Mouse (Mus musculus) CH12.LX (cell line): Measurements from ENCODE around the gene Tmem266. TPM values are rescaled to one million over a fixed set of nuclear protein-coding genes. Genes with fewer than 3 reads are reported as not detected.
A peak's percentile ranks its signal among the peaks of the same experiment; 100 is the strongest.

Experiments used
- DNase-seq: peaks from one replicate; pipeline ENCODE4 v3.0.0-alpha.2; 2013; ENCODE audit errors: extremely low read depth
- H3K27ac ChIP-seq: 2 replicates; pipeline ENCODE4 v1.5.1; 2012; ENCODE audit warnings: low read depth, mild to moderate bottlenecking, control low read depth, moderate library complexity; ENCODE audit not compliant: insufficient read depth
- H3K27me3 ChIP-seq: replicated peaks from 2 replicates; pipeline ENCODE3; 2012; ENCODE audit warnings: inconsistent platforms
- H3K36me3 ChIP-seq, 2 experiments: replicated peaks in 1 of 2; 2 replicates each; pipeline versions ENCODE3 to v1.6.1; 2012; ENCODE audit warnings: inconsistent platforms in 1 of 2, low read length in 1 of 2, mild to moderate bottlenecking in 1 of 2, mixed read lengths in 1 of 2, moderate library complexity in 1 of 2; ENCODE audit not compliant: control insufficient read depth in 1 of 2, insufficient read depth in 1 of 2
- H3K4me1 ChIP-seq, 2 experiments: 2 replicates each; pipeline ENCODE4 v1.6.1; 2012; ENCODE audit warnings: inconsistent platforms in 1 of 2, moderate library complexity in 1 of 2; ENCODE audit not compliant: insufficient read depth in 2 of 2, control insufficient read depth in 1 of 2
- H3K4me2 ChIP-seq: 2 replicates; pipeline ENCODE4 v1.6.1; 2012; ENCODE audit warnings: low read depth, mild to moderate bottlenecking, control low read depth; ENCODE audit not compliant: poor library complexity, insufficient read depth, severe bottlenecking
- H3K4me3 ChIP-seq, 3 experiments: fragments of 150-350 bp in 1 of 3; sonication (generic) in 1 of 3; replicated peaks in 1 of 3; 2 replicates each; pipeline versions ENCODE3 to v1.5.1; 2011 to 2012; ENCODE audit warnings: low read depth in 2 of 3, low read length in 2 of 3, mild to moderate bottlenecking in 2 of 3, moderate library complexity in 2 of 3, control low read depth in 1 of 3, improper control_type of control experiment in 1 of 3, inconsistent platforms in 1 of 3, mixed read lengths in 1 of 3; ENCODE audit not compliant: poor library complexity in 1 of 3
- H3K79me2 ChIP-seq: replicated peaks from 2 replicates; pipeline ENCODE4 v1.6.1; 2012; ENCODE audit warnings: mild to moderate bottlenecking, moderate library complexity; ENCODE audit not compliant: control insufficient read depth, poor library complexity, insufficient read depth, severe bottlenecking; ENCODE audit errors: extremely low read depth
- H3K9ac ChIP-seq: 2 replicates; pipeline ENCODE4 v1.6.1; 2012; ENCODE audit warnings: low read depth, mild to moderate bottlenecking, control low read depth, moderate library complexity; ENCODE audit not compliant: insufficient read depth
- H3K9me3 ChIP-seq: replicated peaks from 2 replicates; pipeline ENCODE3; 2012; ENCODE audit warnings: low read length, inconsistent platforms, mixed read lengths
- BHLHE40 ChIP-seq: IDR thresholded peaks from 2 replicates; pipeline ENCODE4 v1.6.1; 2011; ENCODE audit warnings: mild to moderate bottlenecking, low read depth, low read length, improper control_type of control experiment
- ELF1 ChIP-seq: IDR thresholded peaks from 2 replicates; pipeline ENCODE4 v1.6.1; 2014; ENCODE audit warnings: low read depth, mild to moderate bottlenecking, inconsistent platforms, low read length, improper control_type of control experiment
- GABPA ChIP-seq: IDR thresholded peaks from 2 replicates; pipeline ENCODE4 v1.6.1; 2012; ENCODE audit warnings: low read depth, low read length, improper control_type of control experiment, inconsistent platforms; ENCODE audit not compliant: insufficient replicate concordance
- IRF4 ChIP-seq: IDR thresholded peaks from 2 replicates; pipeline ENCODE4 v1.6.1; 2014; ENCODE audit warnings: low read depth, mild to moderate bottlenecking, inconsistent platforms, low read length, improper control_type of control experiment
- JUND ChIP-seq: conservative IDR thresholded peaks from 2 replicates; pipeline ENCODE4 v1.6.1; 2011; ENCODE audit warnings: low read depth, low read length, improper control_type of control experiment
- KAT2A ChIP-seq: IDR thresholded peaks from 2 replicates; pipeline ENCODE4 v1.6.1; 2012; ENCODE audit warnings: low read length, improper control_type of control experiment, inconsistent platforms; ENCODE audit not compliant: insufficient replicate concordance
- MAFK ChIP-seq: IDR thresholded peaks from 2 replicates; pipeline ENCODE4 v1.6.1; 2011; ENCODE audit warnings: low read length, improper control_type of control experiment; ENCODE audit not compliant: insufficient replicate concordance
- MAX ChIP-seq: IDR thresholded peaks from 2 replicates; pipeline ENCODE4 v1.6.1; 2011; ENCODE audit warnings: low read length, improper control_type of control experiment
- MEF2A ChIP-seq: IDR thresholded peaks from 2 replicates; pipeline ENCODE4 v1.6.1; 2014; ENCODE audit warnings: low read depth, mild to moderate bottlenecking, inconsistent platforms, low read length, improper control_type of control experiment, borderline replicate concordance
- MXI1 ChIP-seq: IDR thresholded peaks from 2 replicates; pipeline ENCODE4 v1.6.1; 2011; ENCODE audit warnings: mild to moderate bottlenecking, low read depth, low read length, improper control_type of control experiment
- NRF1 ChIP-seq: IDR thresholded peaks from 2 replicates; pipeline ENCODE4 v1.6.1; 2014; ENCODE audit warnings: low read depth, mild to moderate bottlenecking, inconsistent platforms, low read length, improper control_type of control experiment, moderate library complexity
- POLR2A ChIP-seq: IDR thresholded peaks from 2 replicates; pipeline ENCODE4 v1.6.1; 2011; ENCODE audit warnings: low read depth, mild to moderate bottlenecking, improper control_type of control experiment, low read length
- RAD21 ChIP-seq: IDR thresholded peaks from 2 replicates; pipeline ENCODE4 v1.6.1; 2011; ENCODE audit warnings: low read depth, mild to moderate bottlenecking, low read length, improper control_type of control experiment, moderate library complexity
- RCOR1 ChIP-seq: conservative IDR thresholded peaks from 2 replicates; pipeline ENCODE4 v1.6.1; 2012; ENCODE audit warnings: low read depth, mild to moderate bottlenecking, inconsistent platforms, low read length, improper control_type of control experiment
- SIN3A ChIP-seq: IDR thresholded peaks from 2 replicates; pipeline ENCODE4 v1.6.1; 2012; ENCODE audit warnings: low read length, improper control_type of control experiment, inconsistent platforms
- SMC3 ChIP-seq: IDR thresholded peaks from 2 replicates; pipeline ENCODE4 v1.6.1; 2011; ENCODE audit warnings: low read depth, low read length, improper control_type of control experiment
- TBP ChIP-seq: conservative IDR thresholded peaks from 2 replicates; pipeline ENCODE4 v1.6.1; 2011; ENCODE audit warnings: low read depth, low read length, improper control_type of control experiment
- TCF12 ChIP-seq: IDR thresholded peaks from 2 replicates; pipeline ENCODE4 v1.6.1; 2014; ENCODE audit warnings: low read depth, mild to moderate bottlenecking, inconsistent platforms, low read length, improper control_type of control experiment
- UBTF ChIP-seq: IDR thresholded peaks from 2 replicates; pipeline ENCODE4 v1.6.1; 2012; ENCODE audit warnings: low read depth, mild to moderate bottlenecking, inconsistent platforms, low read length, improper control_type of control experiment, moderate library complexity
- USF2 ChIP-seq: conservative IDR thresholded peaks from 2 replicates; pipeline ENCODE4 v1.6.1; 2011; ENCODE audit warnings: low read depth, low read length, improper control_type of control experiment
- ZKSCAN1 ChIP-seq: IDR thresholded peaks from 2 replicates; pipeline ENCODE4 v1.6.1; 2012; ENCODE audit warnings: low read depth, inconsistent platforms, low read length, improper control_type of control experiment, borderline replicate concordance
- ZMIZ1 ChIP-seq: IDR thresholded peaks from 2 replicates; pipeline ENCODE4 v1.6.1; 2012; ENCODE audit warnings: low read depth, mild to moderate bottlenecking, inconsistent platforms, low read length, improper control_type of control experiment
- dilution Hi-C: fragments of 300-500 bp; cut with MboI; formaldehyde crosslinking; loops from 2 replicates; pipeline ENCODE4 v1.14.3; 2020; ENCODE audit warnings: low sequenced_read_pairs; ENCODE audit not compliant: extremely low pct_unique_long_range_greater_than_20kb, extremely low pct_ligation_motif_present
- in situ Hi-C: fragments of 300-500 bp; cut with MboI; formaldehyde crosslinking; loops from 3 replicates; pipeline ENCODE4 v1.14.3; 2019; ENCODE audit warnings: low sequenced_read_pairs, low pct_ligation_motif_present, low pct_unique_long_range_greater_than_20kb, mixed read lengths
- polyA plus RNA-seq: library from polyadenylated mRNA; unstranded; fragments of >175 nt; gene quantifications from 2 replicates; pipeline ENCODE4 v1.2.1, GENCODE M21; 2012; ENCODE audit warnings: low read depth; ENCODE audit not compliant: insufficient read length
- total RNA-seq, 2 experiments: library from RNA; depleted of rRNA; stranded (reverse); fragments of 300-350 nt in 1 of 2; fragments of >200 nt in 1 of 2; gene quantifications; 2 replicates each; pipeline ENCODE4 v1.2.3; 2012 to 2014

The Tmem266 gene
- not detected in 2 replicates for total RNA-seq (2012; rRNA removed)
- not detected in 2 replicates for total RNA-seq (2014; rRNA removed)
- polyA plus RNA-seq: not detected in 2 replicates

GRCm38 (mm10) chr9:55326515-55327233 lies at the start of gene Tmem266, which contains the start of gene Nrg4:
TSS of gene Tmem266 (plus strand) at chr9:55326913.
TSS of gene Nrg4 (minus strand) at chr9:55326844.
- Histone ChIP-seq H3K27ac (no peak within 1 kb of the TSS), H3K4me3 (peak within 1 kb of the TSS; percentile 18 to 61 (median 55)), H3K4me2 (peak within 1 kb of the TSS; percentile 94), H3K36me3 (no peaks in the 10 kb centered on the region), H3K9ac (no peak within 1 kb of the TSS), H3K4me1 (peaks cover 6 to 35% of the 10 kb centered on the region in 2 experiments), H3K79me2 (no peaks in the 10 kb centered on the region), H3K27me3 (peaks cover 75% of the 10 kb centered on the region), H3K9me3 (no peaks in the 10 kb centered on the region)
- dilution Hi-C loops (no loop called here), in situ Hi-C loops (loop anchor here (5.0 kb wide), 1 partner anchor 66 kb away; no protein-coding TSS in a partner anchor)
- peak; percentile 74 for DNase-seq
- no peak for TF ChIP-seq JUND
- TF ChIP-seq ZMIZ1: no peak
- no peak for TF ChIP-seq GABPA
- no peak for TF ChIP-seq MAX
- no peak for TF ChIP-seq SIN3A
- no peak for TF ChIP-seq KAT2A
- no peak for TF ChIP-seq BHLHE40
- peak; percentile 97 for TF ChIP-seq UBTF
- no peak for TF ChIP-seq RCOR1
- peak; percentile 83 for TF ChIP-seq NRF1
- no peak for TF ChIP-seq USF2
- TF ChIP-seq IRF4: no peak
- TF ChIP-seq ELF1: no peak
- no peak for TF ChIP-seq MXI1
- TF ChIP-seq ZKSCAN1: no peak
- TF ChIP-seq MAFK: no peak
- 0 out of 2 replicates have a peak, but pooled peaks have one; percentile 18 for TF ChIP-seq POLR2A
- no peak for TF ChIP-seq MEF2A
- TF ChIP-seq TBP: no peak
- TF ChIP-seq SMC3: no peak
- TF ChIP-seq TCF12: no peak
- no peak for TF ChIP-seq RAD21
